Mouse (Mus musculus) cerebellum, postnatal 10 days (tissue): Measurements from ENCODE around the gene Pik3c2g.
A peak's percentile ranks its signal among the peaks of the same experiment; 100 is the strongest.

Experiments
- DNase-seq, 2 experiments: peaks; one replicate each; pipeline ENCODE4 v3.0.0; 2021; ENCODE audit warnings: mixed read lengths in 2 of 2

Gene Pik3c2g

GRCm38 (mm10) chr6:139947106-139947879 lies 360.3 kb downstream of the Pik3c2g start:
- no peak for DNase-seq

GRCm38 (mm10) chr6:139953596-139953995 lies 366.6 kb downstream of the Pik3c2g start:
- no peak for DNase-seq

- DNase-seq, result peak; percentile 8 to 32
These were observed 370.7 kb downstream of the Pik3c2g start for GRCm38 (mm10) chr6:139957531-139958241.

GRCm38 (mm10) chr6:139963775-139964174 lies 376.8 kb downstream of the Pik3c2g start:
- DNase-seq, result peak in 1 of 2 experiments; percentile 12

DNA sequence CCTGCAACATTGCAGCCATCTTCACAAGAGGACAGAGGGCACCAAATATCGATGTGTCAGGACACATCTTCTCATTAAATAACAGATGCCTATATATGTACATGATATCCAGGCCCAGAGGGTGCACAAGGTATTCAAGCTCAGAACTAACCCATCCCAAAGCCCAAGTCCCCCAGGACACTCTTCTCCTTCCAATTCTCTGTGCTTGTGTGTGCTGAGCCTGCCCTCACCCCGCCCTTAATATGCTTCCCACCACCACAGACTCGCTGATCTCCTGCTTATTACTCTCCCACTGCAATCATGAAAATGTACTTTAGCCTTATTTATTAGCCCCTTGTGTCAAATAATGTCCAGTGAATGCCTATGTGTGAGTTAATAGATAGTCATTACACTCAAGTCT lies 377.9 kb downstream of the Pik3c2g start:
- no peak for DNase-seq

DNA sequence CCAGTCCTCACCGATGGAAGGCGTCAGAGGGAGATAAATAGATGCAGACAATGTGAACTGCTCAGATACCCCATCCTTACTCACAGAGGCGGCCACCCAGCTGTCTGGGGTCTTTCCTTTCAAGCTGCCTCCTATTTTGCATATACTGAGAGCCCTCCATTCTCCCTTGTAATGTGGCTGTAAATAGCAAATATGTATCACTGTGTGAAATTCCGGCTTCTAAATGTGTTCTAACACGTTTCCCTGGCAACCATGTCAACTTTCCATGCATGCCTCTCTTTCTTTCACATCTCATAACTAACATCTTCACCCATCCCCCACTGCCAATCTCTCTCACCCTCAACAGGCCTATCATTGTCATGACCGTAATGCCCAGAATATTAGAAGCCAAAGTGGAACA lies 379.7 kb downstream of the Pik3c2g start:
- no peak for DNase-seq

- no peak for DNase-seq
These were observed 384.7 kb downstream of the Pik3c2g start for GRCm38 (mm10) chr6:139971608-139972298.

GRCm38 (mm10) chr6:139974668-139975067 lies 387.6 kb downstream of the Pik3c2g start:
- no peak for DNase-seq

DNA sequence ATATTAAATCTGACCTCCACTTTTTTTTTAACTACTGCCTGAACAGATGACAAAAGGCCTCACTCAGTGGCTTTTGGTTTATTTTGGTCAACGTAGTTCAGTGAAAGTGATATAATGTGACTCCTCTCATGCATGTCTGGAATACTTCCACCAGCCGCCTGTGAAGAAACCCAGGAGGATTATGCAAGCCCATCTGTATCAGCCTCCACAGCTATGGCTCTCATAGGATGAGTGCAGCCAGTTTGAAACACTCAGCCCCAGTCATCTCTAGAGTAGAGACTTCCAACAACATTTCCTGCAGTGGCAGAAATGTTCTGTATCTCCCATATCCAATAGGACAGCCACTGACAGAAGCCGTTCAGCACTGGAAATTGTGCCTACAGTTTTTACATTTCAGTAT lies 391.1 kb downstream of the Pik3c2g start:
- no peak for DNase-seq

DNA sequence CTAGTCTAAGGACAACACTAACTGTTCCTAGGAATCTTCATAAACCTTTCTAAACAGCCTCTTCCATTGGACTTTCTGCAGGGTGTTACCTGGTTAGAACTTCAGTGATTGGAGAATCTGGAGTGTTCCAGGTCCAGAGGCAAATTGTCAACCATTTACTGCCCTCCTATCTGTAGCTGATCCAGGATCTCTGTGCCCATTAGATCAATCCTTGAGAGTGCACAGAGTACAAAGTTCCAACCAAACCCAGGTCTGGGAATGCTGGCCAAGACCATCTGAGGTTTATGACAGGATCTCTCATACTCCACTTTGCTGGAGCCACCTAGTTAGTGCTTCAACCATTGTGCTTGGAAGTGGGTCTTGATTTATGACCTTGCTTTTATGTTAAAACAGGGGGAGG lies 394.0 kb downstream of the Pik3c2g start:
- no peak for DNase-seq

DNA sequence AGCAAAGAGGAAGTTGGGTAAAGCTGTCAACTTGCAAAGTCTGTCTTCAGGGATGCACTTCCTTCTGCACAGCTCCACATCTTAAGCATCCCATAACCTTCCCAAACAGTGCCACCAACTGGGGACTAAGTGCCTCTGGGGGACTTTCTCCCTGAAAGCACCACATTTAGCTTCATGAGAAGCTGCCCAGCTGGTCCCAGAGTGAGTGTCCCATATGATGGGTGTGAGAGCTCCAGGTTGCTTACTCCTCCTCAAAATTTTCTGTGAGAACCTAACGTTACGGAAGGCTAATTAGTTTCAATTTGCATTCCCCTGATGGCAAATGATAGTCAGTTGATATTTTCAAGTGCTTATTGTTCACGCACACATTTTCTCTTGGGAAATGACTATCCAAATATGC lies 397.0 kb downstream of the Pik3c2g start:
- DNase-seq, result no peak

- DNase-seq, result no peak
These were observed 399.5 kb downstream of the Pik3c2g start for GRCm38 (mm10) chr6:139986564-139986963.

- DNase-seq, result no peak
These were observed 402.1 kb downstream of the Pik3c2g start for GRCm38 (mm10) chr6:139989075-139989474.

DNA sequence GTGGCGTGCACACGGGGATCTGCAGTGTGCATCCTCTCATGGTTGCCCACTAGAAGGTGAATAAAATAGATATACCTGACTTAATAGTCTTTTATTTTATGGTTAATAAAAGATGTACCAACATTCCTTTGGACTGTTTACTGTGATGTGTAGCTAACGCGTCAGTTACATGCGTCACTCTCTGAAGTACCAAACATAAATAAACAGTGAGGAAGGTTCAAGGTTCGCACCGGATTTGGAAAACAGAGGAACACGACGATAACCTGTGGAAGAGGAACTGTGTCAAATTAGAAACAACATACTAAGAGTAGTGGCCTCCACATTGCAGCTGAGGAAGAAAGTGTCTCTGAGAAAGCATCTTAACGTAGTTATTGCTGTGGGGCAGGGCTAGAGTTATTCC lies 402.6 kb downstream of the Pik3c2g start:
- DNase-seq, result no peak

DNA sequence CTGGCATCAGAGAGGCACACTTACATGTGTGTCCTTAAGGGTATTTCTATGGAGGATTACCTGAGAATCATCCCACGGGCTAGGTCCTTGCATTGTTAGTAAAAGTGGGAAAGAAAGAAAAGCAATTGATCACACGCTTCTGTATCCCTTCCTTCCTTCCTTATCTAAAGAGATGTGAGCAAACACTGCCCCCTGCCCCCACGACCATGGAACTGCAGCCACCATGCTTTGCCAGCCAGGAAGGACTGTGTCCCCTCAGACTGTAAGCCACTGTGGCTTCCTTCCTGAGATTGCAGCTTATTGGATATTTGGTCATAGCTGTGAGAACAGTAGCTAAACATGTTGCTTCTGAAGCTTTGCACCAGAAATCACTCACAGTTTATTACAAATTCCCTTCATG lies 418.2 kb downstream of the Pik3c2g start:
- DNase-seq, result no peak
